Mouse (Mus musculus): ENCODE data around the gene Saxo1. TPM values are rescaled to one million over a fixed set of nuclear protein-coding genes. Genes with fewer than 3 reads are reported as not detected.

Saxo1 gene
- polyA plus RNA-seq, 1 experiment from 2014 or later, result not detected

GRCm38 (mm10) chr4:86498754-86499153 is 59.4 kb downstream of the Saxo1 start:
- Histone ChIP-seq H3K27ac (no peak overlapping the region), H3K36me3 (ENCODE audit: inconsistent target) (no peaks in the 10 kb centered on the region), H3K79me2 (ENCODE audit: inconsistent target) (no peaks in the 10 kb centered on the region), H3K4me3 (ENCODE audit: inconsistent target) (no peak overlapping the region)
- 61% methylated on average over 4 of the region's 5 CpGs for WGBS (ENCODE audit: missing documents)

- no peak overlapping the region for H3K4me3 ChIP-seq (ENCODE audit: inconsistent target)
- H3K27ac ChIP-seq, result no peak overlapping the region
- 93% methylated on average over 5 of the region's 5 CpGs for WGBS (ENCODE audit: missing documents)
- no peaks in the 10 kb centered on the region for H3K36me3 ChIP-seq (ENCODE audit: inconsistent target)
- no peaks in the 10 kb centered on the region for H3K79me2 ChIP-seq (ENCODE audit: inconsistent target)
These were observed 69.0 kb downstream of the Saxo1 start for GRCm38 (mm10) chr4:86489128-86489527.

GRCm38 (mm10) chr4:86486901-86487300 is 71.2 kb downstream of the Saxo1 start:
- no peaks in the 10 kb centered on the region for H3K36me3 ChIP-seq (ENCODE audit: inconsistent target)
- 87% methylated on average over 2 of the region's 2 CpGs for WGBS (ENCODE audit: missing documents)
- no peak overlapping the region for H3K27ac ChIP-seq
- H3K4me3 ChIP-seq (ENCODE audit: inconsistent target), result no peak overlapping the region
- H3K79me2 ChIP-seq (ENCODE audit: inconsistent target), result no peaks in the 10 kb centered on the region

- H3K79me2 ChIP-seq (ENCODE audit: inconsistent target), result no peaks in the 10 kb centered on the region
- no peak overlapping the region for H3K27ac ChIP-seq
- H3K36me3 ChIP-seq (ENCODE audit: inconsistent target), result no peaks in the 10 kb centered on the region
- H3K4me3 ChIP-seq (ENCODE audit: inconsistent target), result no peak overlapping the region
- 89% methylated on average over 4 of the region's 4 CpGs for WGBS (ENCODE audit: missing documents)
These were observed 71.6 kb downstream of the Saxo1 start for GRCm38 (mm10) chr4:86486491-86486890.

- Histone ChIP-seq H3K4me3 (ENCODE audit: inconsistent target) (no peak overlapping the region), H3K36me3 (ENCODE audit: inconsistent target) (no peaks in the 10 kb centered on the region), H3K27ac (no peak overlapping the region), H3K79me2 (ENCODE audit: inconsistent target) (no peaks in the 10 kb centered on the region)
- 83% methylated on average over 6 of the region's 6 CpGs for WGBS (ENCODE audit: missing documents)
These were observed 73.1 kb downstream of the Saxo1 start for GRCm38 (mm10) chr4:86485052-86485451.

- 84% methylated on average over 8 of the region's 8 CpGs for WGBS (ENCODE audit: missing documents)
- H3K36me3 ChIP-seq (ENCODE audit: inconsistent target), result no peaks in the 10 kb centered on the region
- no peak overlapping the region for H3K27ac ChIP-seq
- H3K4me3 ChIP-seq (ENCODE audit: inconsistent target), result no peak overlapping the region
- no peaks in the 10 kb centered on the region for H3K79me2 ChIP-seq (ENCODE audit: inconsistent target)
These were observed 74.4 kb downstream of the Saxo1 start for GRCm38 (mm10) chr4:86483686-86484085.

- no peak overlapping the region for H3K27ac ChIP-seq
- no peak overlapping the region for H3K4me3 ChIP-seq (ENCODE audit: inconsistent target)
- H3K36me3 ChIP-seq (ENCODE audit: inconsistent target), result no peaks in the 10 kb centered on the region
- no peaks in the 10 kb centered on the region for H3K79me2 ChIP-seq (ENCODE audit: inconsistent target)
- 94% methylated on average over 6 of the region's 6 CpGs for WGBS (ENCODE audit: missing documents)
These were observed 75.0 kb downstream of the Saxo1 start for GRCm38 (mm10) chr4:86483013-86483615.

- 80% methylated on average over 3 of the region's 3 CpGs for whole genome bisulfite sequencing (ENCODE audit: missing documents)
- Histone ChIP-seq H3K36me3 (ENCODE audit: inconsistent target) (no peaks in the 10 kb centered on the region), H3K4me3 (ENCODE audit: inconsistent target) (no peak overlapping the region), H3K27ac (no peak overlapping the region), H3K79me2 (ENCODE audit: inconsistent target) (no peaks in the 10 kb centered on the region)
These were observed 77.2 kb downstream of the Saxo1 start for GRCm38 (mm10) chr4:86480891-86481290.

GRCm38 (mm10) chr4:86464808-86465207 is 93.3 kb downstream of the Saxo1 start:
- no peak overlapping the region for H3K27ac ChIP-seq
- no peaks in the 10 kb centered on the region for H3K36me3 ChIP-seq (ENCODE audit: inconsistent target)
- H3K79me2 ChIP-seq (ENCODE audit: inconsistent target), result no peaks in the 10 kb centered on the region
- no peak overlapping the region for H3K4me3 ChIP-seq (ENCODE audit: inconsistent target)
- 91% methylated on average over 5 of the region's 5 CpGs for WGBS (ENCODE audit: missing documents)

GRCm38 (mm10) chr4:86450468-86450867 is 107.7 kb downstream of the Saxo1 start:
- Histone ChIP-seq H3K36me3 (ENCODE audit: inconsistent target) (no peaks in the 10 kb centered on the region), H3K27ac (no peak overlapping the region), H3K4me3 (ENCODE audit: inconsistent target) (no peak overlapping the region), H3K79me2 (ENCODE audit: inconsistent target) (no peaks in the 10 kb centered on the region)
- WGBS (ENCODE audit: missing documents), result 92% methylated on average over 3 of the region's 3 CpGs

GRCm38 (mm10) chr4:86436336-86436735 is 121.8 kb downstream of the Saxo1 start:
- no peak overlapping the region for H3K4me3 ChIP-seq (ENCODE audit: inconsistent target)
- 100% methylated on average over 3 of the region's 3 CpGs for WGBS (ENCODE audit: missing documents)
- no peaks in the 10 kb centered on the region for H3K36me3 ChIP-seq (ENCODE audit: inconsistent target)
- H3K79me2 ChIP-seq (ENCODE audit: inconsistent target), result no peaks in the 10 kb centered on the region
- H3K27ac ChIP-seq, result no peak overlapping the region

- Histone ChIP-seq H3K79me2 (ENCODE audit: inconsistent target) (no peaks in the 10 kb centered on the region), H3K27ac (no peak overlapping the region), H3K36me3 (ENCODE audit: inconsistent target) (no peaks in the 10 kb centered on the region), H3K4me3 (ENCODE audit: inconsistent target) (no peak overlapping the region)
- 91% methylated on average over 3 of the region's 3 CpGs for WGBS (ENCODE audit: missing documents)
These were observed 122.5 kb downstream of the Saxo1 start for GRCm38 (mm10) chr4:86435631-86436030.

GRCm38 (mm10) chr4:86428091-86428745 is 129.9 kb downstream of the Saxo1 start:
- no peak overlapping the region for H3K27ac ChIP-seq
- WGBS (ENCODE audit: missing documents), result 83% methylated on average over 6 of the region's 6 CpGs

GRCm38 (mm10) chr4:86427312-86427711 is 130.8 kb downstream of the Saxo1 start:
- no peaks in the 10 kb centered on the region for H3K36me3 ChIP-seq (ENCODE audit: inconsistent target)
- H3K27ac ChIP-seq, result no peak overlapping the region
- H3K79me2 ChIP-seq (ENCODE audit: inconsistent target), result no peaks in the 10 kb centered on the region
- no peak overlapping the region for H3K4me3 ChIP-seq (ENCODE audit: inconsistent target)
- 89% methylated on average over 5 of the region's 5 CpGs for WGBS (ENCODE audit: missing documents)

More at GRCm38 (mm10) chr4:86428091-86428745, 129.9 kb downstream of the Saxo1 start:
- Histone ChIP-seq H3K79me2 (ENCODE audit: inconsistent target) (no peaks in the 10 kb centered on the region), H3K36me3 (ENCODE audit: inconsistent target) (no peaks in the 10 kb centered on the region), H3K4me3 (ENCODE audit: inconsistent target) (no peak overlapping the region)

- 95% methylated on average over 11 of the region's 11 CpGs for WGBS (ENCODE audit: missing documents)
- Histone ChIP-seq H3K79me2 (ENCODE audit: inconsistent target) (no peaks in the 10 kb centered on the region), H3K4me3 (ENCODE audit: inconsistent target) (no peak overlapping the region), H3K36me3 (ENCODE audit: inconsistent target) (no peaks in the 10 kb centered on the region), H3K27ac (no peak overlapping the region)
These were observed 131.6 kb downstream of the Saxo1 start for GRCm38 (mm10) chr4:86426549-86426948.
